Mouse (Mus musculus): ENCODE measurements around the gene Rcor2. TPM values are rescaled to one million over a fixed set of nuclear protein-coding genes. Genes with fewer than 3 reads are reported as not detected.

The Rcor2 gene
- polyA plus RNA-seq, 1 experiment from 2014 or later, result 84.8 TPM

- Histone ChIP-seq H3K4me3 (no peak overlapping the region), H3K9ac (peak overlapping the region; percentile 42; the same call in 1 of the 2 replicates), H3K4me2 (replicated peaks) (no peak overlapping the region), H3K36me3 (peaks cover 88% of the 10 kb centered on the region), H3K27ac (peak overlapping the region; percentile 37; the same call in 1 of the 2 replicates), H3K27me3 (replicated peaks) (no peaks in the 10 kb centered on the region), H3K4me1 (peaks cover 44% of the 10 kb centered on the region), H3K9me3 (no peaks in the 10 kb centered on the region)
- peak; percentile 49 for ATAC-seq (ENCODE audit: low FRiP score, low read depth)
- WGBS, result 50% methylated on average over 6 of the region's 6 CpGs
Observed at GRCm38 (mm10) chr19:7279114-7279513, 12.0 kb downstream of the Rcor2 start.

- no peaks in the 10 kb centered on the region for H3K27me3 ChIP-seq (replicated peaks)
- H3K4me2 ChIP-seq (replicated peaks), result no peak overlapping the region
- peaks cover 89% of the 10 kb centered on the region for H3K36me3 ChIP-seq
- ATAC-seq (ENCODE audit: low FRiP score, low read depth), result no peak
- WGBS, result 89% methylated on average over 18 of the region's 18 CpGs
- H3K9ac ChIP-seq, result no peak overlapping the region
- no peak overlapping the region for H3K4me3 ChIP-seq
- H3K27ac ChIP-seq, result no peak overlapping the region
- H3K9me3 ChIP-seq, result no peaks in the 10 kb centered on the region
- H3K4me1 ChIP-seq, result peaks cover 29% of the 10 kb centered on the region
Observed at GRCm38 (mm10) chr19:7280557-7281330, 13.6 kb downstream of the Rcor2 start.

GRCm38 (mm10) chr19:7286563-7287315 is 19.6 kb downstream of the Rcor2 start:
- H3K4me3 ChIP-seq, result no peak overlapping the region
- no peak for ATAC-seq (ENCODE audit: low FRiP score, low read depth)
- H3K4me2 ChIP-seq (replicated peaks), result no peak overlapping the region
- H3K27me3 ChIP-seq (replicated peaks), result no peaks in the 10 kb centered on the region
- H3K4me1 ChIP-seq, result peaks cover under 1% of the 10 kb centered on the region; the same call in 1 of the 2 replicates
- no peak overlapping the region for H3K27ac ChIP-seq
- H3K36me3 ChIP-seq, result peaks cover 63% of the 10 kb centered on the region
- no peaks in the 10 kb centered on the region for H3K9me3 ChIP-seq
- 92% methylated on average over 12 of the region's 12 CpGs for WGBS
- no peak overlapping the region for H3K9ac ChIP-seq

- Histone ChIP-seq H3K4me3 (no peak overlapping the region), H3K27me3 (replicated peaks) (no peaks in the 10 kb centered on the region), H3K27ac (no peak overlapping the region), H3K4me1 (peaks cover 10% of the 10 kb centered on the region; the same call in 1 of the 2 replicates), H3K36me3 (peaks cover 48% of the 10 kb centered on the region), H3K4me2 (replicated peaks) (no peak overlapping the region), H3K9ac (no peak overlapping the region), H3K9me3 (no peaks in the 10 kb centered on the region)
- 87% methylated on average over 3 of the region's 3 CpGs for WGBS
- ATAC-seq (ENCODE audit: low FRiP score, low read depth), result no peak
Observed at GRCm38 (mm10) chr19:7288288-7288687, 21.2 kb downstream of the Rcor2 start.

- no peak overlapping the region for H3K4me2 ChIP-seq (replicated peaks)
- H3K9me3 ChIP-seq, result no peaks in the 10 kb centered on the region
- 87% methylated on average over 2 of the region's 2 CpGs for WGBS
- no peaks in the 10 kb centered on the region for H3K27me3 ChIP-seq (replicated peaks)
- H3K4me1 ChIP-seq, result peaks cover 20% of the 10 kb centered on the region
- H3K27ac ChIP-seq, result no peak overlapping the region
- H3K4me3 ChIP-seq, result no peak overlapping the region
- H3K36me3 ChIP-seq, result peaks cover 33% of the 10 kb centered on the region
- no peak for ATAC-seq (ENCODE audit: low FRiP score, low read depth)
- H3K9ac ChIP-seq, result no peak overlapping the region
Observed at GRCm38 (mm10) chr19:7289767-7290166, 22.6 kb downstream of the Rcor2 start.

- H3K27ac ChIP-seq, result no peak overlapping the region
- peaks cover 14% of the 10 kb centered on the region for H3K36me3 ChIP-seq
Observed at GRCm38 (mm10) chr19:7291958-7292709, 25.0 kb downstream of the Rcor2 start.

GRCm38 (mm10) chr19:7294098-7294876 is 27.2 kb downstream of the Rcor2 start:
- H3K4me1 ChIP-seq, result peaks cover 20% of the 10 kb centered on the region
- ATAC-seq (ENCODE audit: low FRiP score, low read depth), result no peak
- H3K4me3 ChIP-seq, result no peak overlapping the region
- no peak overlapping the region for H3K9ac ChIP-seq
- H3K27ac ChIP-seq, result no peak overlapping the region
- no peaks in the 10 kb centered on the region for H3K27me3 ChIP-seq (replicated peaks)
- no peaks in the 10 kb centered on the region for H3K9me3 ChIP-seq
- WGBS, result 63% methylated on average over 8 of the region's 8 CpGs
- H3K36me3 ChIP-seq, result peaks cover 21% of the 10 kb centered on the region
- H3K4me2 ChIP-seq (replicated peaks), result 0 out of 2 replicates have a peak overlapping the region, but pooled peaks have one; percentile 2

More at GRCm38 (mm10) chr19:7291958-7292709, 25.0 kb downstream of the Rcor2 start:
- H3K27me3 ChIP-seq (replicated peaks), result no peaks in the 10 kb centered on the region
- peaks cover 20% of the 10 kb centered on the region for H3K4me1 ChIP-seq
- no peak overlapping the region for H3K4me3 ChIP-seq
- whole genome bisulfite sequencing, result 89% methylated on average over 7 of the region's 7 CpGs
- no peak for ATAC-seq (ENCODE audit: low FRiP score, low read depth)
- no peak overlapping the region for H3K9ac ChIP-seq
- H3K4me2 ChIP-seq (replicated peaks), result no peak overlapping the region
- H3K9me3 ChIP-seq, result no peaks in the 10 kb centered on the region

GRCm38 (mm10) chr19:7295071-7295658 is 28.0 kb downstream of the Rcor2 start:
- Histone ChIP-seq H3K4me3 (no peak overlapping the region), H3K9me3 (no peaks in the 10 kb centered on the region), H3K27me3 (replicated peaks) (no peaks in the 10 kb centered on the region), H3K4me2 (replicated peaks) (peak overlapping the region; percentile 2; the same call in 1 of the 2 replicates), H3K9ac (no peak overlapping the region), H3K4me1 (peaks cover 20% of the 10 kb centered on the region), H3K36me3 (peaks cover 19% of the 10 kb centered on the region), H3K27ac (no peak overlapping the region)
- no peak for ATAC-seq (ENCODE audit: low FRiP score, low read depth)
- WGBS, result 72% methylated on average over 15 of the region's 15 CpGs

- H3K36me3 ChIP-seq, result peaks cover 11% of the 10 kb centered on the region; the same call in 1 of the 2 replicates
Observed at GRCm38 (mm10) chr19:7295959-7296358, 28.8 kb downstream of the Rcor2 start.

GRCm38 (mm10) chr19:7299052-7299451 is 31.9 kb downstream of the Rcor2 start:
- no peaks in the 10 kb centered on the region for H3K9me3 ChIP-seq
- no peak overlapping the region for H3K9ac ChIP-seq
- H3K4me1 ChIP-seq, result peaks cover 5% of the 10 kb centered on the region; the same call in 1 of the 2 replicates
- H3K4me3 ChIP-seq, result no peak overlapping the region
- peaks cover 17% of the 10 kb centered on the region for H3K36me3 ChIP-seq
- H3K4me2 ChIP-seq (replicated peaks), result no peak overlapping the region
- no peak overlapping the region for H3K27ac ChIP-seq
- ATAC-seq (ENCODE audit: low FRiP score, low read depth), result peak; percentile 61; the same call in 1 of the 2 replicates
- H3K27me3 ChIP-seq (replicated peaks), result no peaks in the 10 kb centered on the region

More at GRCm38 (mm10) chr19:7295959-7296358, 28.8 kb downstream of the Rcor2 start:
- H3K4me2 ChIP-seq (replicated peaks), result no peak overlapping the region
- no peaks in the 10 kb centered on the region for H3K27me3 ChIP-seq (replicated peaks)
- H3K4me1 ChIP-seq, result peaks cover 20% of the 10 kb centered on the region
- no peak for ATAC-seq (ENCODE audit: low FRiP score, low read depth)
- H3K9me3 ChIP-seq, result no peaks in the 10 kb centered on the region
- WGBS, result 86% methylated on average over 4 of the region's 4 CpGs
- H3K27ac ChIP-seq, result no peak overlapping the region
- no peak overlapping the region for H3K9ac ChIP-seq
- no peak overlapping the region for H3K4me3 ChIP-seq

- no peak for ATAC-seq (ENCODE audit: low FRiP score, low read depth)
- 94% methylated on average over 1 of the region's 1 CpGs for WGBS
Observed at GRCm38 (mm10) chr19:7300078-7300477, 33.0 kb downstream of the Rcor2 start.

More at GRCm38 (mm10) chr19:7300078-7300477, 33.0 kb downstream of the Rcor2 start:
- no peaks in the 10 kb centered on the region for H3K27me3 ChIP-seq (replicated peaks)
- H3K9me3 ChIP-seq, result no peaks in the 10 kb centered on the region
- no peaks in the 10 kb centered on the region; the same call in 1 of the 2 replicates for H3K4me1 ChIP-seq
- H3K4me2 ChIP-seq (replicated peaks), result no peak overlapping the region
- no peak overlapping the region for H3K27ac ChIP-seq
- H3K9ac ChIP-seq, result no peak overlapping the region
- no peak overlapping the region for H3K4me3 ChIP-seq
- H3K36me3 ChIP-seq, result peaks cover 17% of the 10 kb centered on the region

Data from neural tube, embryonic 12.5 days (tissue).